Mouse (Mus musculus) common myeloid progenitor, adult 5-6 weeks (primary cell): ENCODE measurements around the gene Dock4. TPM values are rescaled to one million over a fixed set of nuclear protein-coding genes. Genes with fewer than 3 reads are reported as not detected.
"Not testable (repeated sequence)": the region's sequence is repeated elsewhere in the genome, so short reads cannot be mapped to it uniquely, and the experiment has no call there.

Source experiments
- ATAC-seq: replicated peaks from 2 replicates; pipeline ENCODE4 v1.8.0; 2016; ENCODE audit warnings: low read depth, mild to moderate bottlenecking, moderate TSS enrichment, inconsistent platforms; ENCODE audit not compliant: poor library complexity, severe bottlenecking
- total RNA-seq: library from RNA; stranded (forward); fragments of 200-1000, 187-1606 nt; gene quantifications from 2 replicates; pipeline ENCODE4 v1.2.3, GENCODE M21; 2017

The Dock4 gene
- total RNA-seq, 1 experiment from 2014 or later: 1.1 TPM

- 0 out of 2 replicates have a peak, but pooled peaks have one; percentile 32 for ATAC-seq
These were observed 396.7 kb downstream of the Dock4 start for GRCm38 (mm10) chr12:40842251-40842988.

- no peak for ATAC-seq
These were observed 397.2 kb downstream of the Dock4 start for GRCm38 (mm10) chr12:40842991-40843390.

- no peak for ATAC-seq
These were observed 397.8 kb downstream of the Dock4 start for GRCm38 (mm10) chr12:40843474-40844080.

GRCm38 (mm10) chr12:40844324-40844723 lies 398.6 kb downstream of the Dock4 start:
- ATAC-seq: no peak

GRCm38 (mm10) chr12:40854705-40855367 lies 409.1 kb downstream of the Dock4 start:
- no peak for ATAC-seq

- ATAC-seq: no peak
These were observed 411.7 kb downstream of the Dock4 start for GRCm38 (mm10) chr12:40857466-40857865.

GRCm38 (mm10) chr12:40858763-40859162 lies 413.0 kb downstream of the Dock4 start:
- ATAC-seq: not testable (repeated sequence)

GRCm38 (mm10) chr12:40870387-40870786 lies 424.6 kb downstream of the Dock4 start:
- ATAC-seq: no peak

- no peak for ATAC-seq
These were observed 427.0 kb downstream of the Dock4 start for GRCm38 (mm10) chr12:40872716-40873115.

- ATAC-seq: not testable (repeated sequence)
These were observed 427.5 kb downstream of the Dock4 start for GRCm38 (mm10) chr12:40873267-40873666.

- no peak for ATAC-seq
These were observed 439.2 kb downstream of the Dock4 start for GRCm38 (mm10) chr12:40884976-40885375.

GRCm38 (mm10) chr12:40885377-40885776 lies 439.6 kb downstream of the Dock4 start:
- ATAC-seq: no peak

- no peak for ATAC-seq
These were observed 441.7 kb downstream of the Dock4 start for GRCm38 (mm10) chr12:40887496-40887895.

- no peak for ATAC-seq
These were observed 442.6 kb downstream of the Dock4 start for GRCm38 (mm10) chr12:40888261-40888791.

- ATAC-seq: no peak
These were observed 443.1 kb downstream of the Dock4 start for GRCm38 (mm10) chr12:40888829-40889228.

- no peak for ATAC-seq
These were observed 443.8 kb downstream of the Dock4 start for GRCm38 (mm10) chr12:40889534-40889933.

- no peak for ATAC-seq
These were observed 445.4 kb downstream of the Dock4 start for GRCm38 (mm10) chr12:40891168-40891567.

- ATAC-seq: no peak
These were observed 448.0 kb downstream of the Dock4 start for GRCm38 (mm10) chr12:40893741-40894140.

- ATAC-seq: no peak
These were observed 448.9 kb downstream of the Dock4 start for GRCm38 (mm10) chr12:40894695-40895094.
